Mouse (Mus musculus) heart, adult 9 months (tissue): ENCODE data around the gene H2-DMb1.
A peak's percentile ranks its signal among the peaks of the same experiment; 100 is the strongest.
"Not testable (repeated sequence)": the region's sequence is repeated elsewhere in the genome, so short reads cannot be mapped to it uniquely, and the experiment has no call there.

Experiments used
- DNase-seq, 2 experiments: peaks; one replicate each; pipeline ENCODE4 v3.0.0; 2022; ENCODE audit warnings: low spot score in 2 of 2

Gene H2-DMb1

GRCm38 (mm10) chr17:34143461-34143860 is 9.4 kb upstream of the H2-DMb1 start:
- DNase-seq: no peak

- not testable (repeated sequence) for DNase-seq
These were observed 8.7 kb upstream of the H2-DMb1 start for GRCm38 (mm10) chr17:34144221-34144620.

DNA sequence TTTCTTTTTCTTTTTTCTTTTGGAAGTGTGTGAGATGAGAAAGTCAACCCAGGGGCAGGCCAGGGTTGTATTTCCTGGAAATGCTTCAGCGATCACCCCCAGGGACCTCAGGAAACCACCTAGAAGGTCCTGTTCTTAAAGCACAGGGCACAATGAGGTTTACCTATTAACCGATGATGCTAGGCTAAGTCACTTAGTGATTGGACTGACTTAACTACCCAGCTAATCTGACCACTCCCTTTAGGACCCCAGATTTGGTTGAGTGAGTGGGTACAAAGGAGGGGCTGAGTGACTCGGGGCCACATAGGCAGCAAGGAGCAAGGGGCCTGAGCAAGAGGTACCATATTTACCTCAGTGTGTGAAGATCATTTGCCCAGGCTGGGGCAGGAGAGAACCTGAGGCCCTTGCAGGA is 7.9 kb upstream of the H2-DMb1 start:
- peak in 1 of 2 experiments; percentile 44 for DNase-seq

DNA sequence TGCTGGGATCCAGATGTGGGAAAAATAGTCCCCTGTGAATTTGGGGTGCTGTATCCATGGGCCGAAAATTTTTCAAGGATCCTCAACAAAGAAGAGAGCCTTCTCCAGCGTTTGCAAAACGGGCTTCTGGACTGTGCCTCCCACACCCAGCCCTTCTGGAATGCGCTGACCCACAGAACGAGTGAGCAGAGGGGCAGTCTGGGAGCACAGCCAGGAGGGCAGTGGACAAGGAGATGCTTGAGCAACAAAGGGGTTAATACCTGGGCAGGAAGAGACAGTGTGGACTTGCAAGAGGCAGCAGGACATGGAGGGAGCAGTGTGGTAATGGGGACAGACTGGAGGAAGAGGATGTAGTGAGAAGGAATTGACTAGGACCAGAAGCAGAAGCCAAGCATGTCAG is 2.7 kb downstream of the H2-DMb1 start:
- DNase-seq: no peak

DNA sequence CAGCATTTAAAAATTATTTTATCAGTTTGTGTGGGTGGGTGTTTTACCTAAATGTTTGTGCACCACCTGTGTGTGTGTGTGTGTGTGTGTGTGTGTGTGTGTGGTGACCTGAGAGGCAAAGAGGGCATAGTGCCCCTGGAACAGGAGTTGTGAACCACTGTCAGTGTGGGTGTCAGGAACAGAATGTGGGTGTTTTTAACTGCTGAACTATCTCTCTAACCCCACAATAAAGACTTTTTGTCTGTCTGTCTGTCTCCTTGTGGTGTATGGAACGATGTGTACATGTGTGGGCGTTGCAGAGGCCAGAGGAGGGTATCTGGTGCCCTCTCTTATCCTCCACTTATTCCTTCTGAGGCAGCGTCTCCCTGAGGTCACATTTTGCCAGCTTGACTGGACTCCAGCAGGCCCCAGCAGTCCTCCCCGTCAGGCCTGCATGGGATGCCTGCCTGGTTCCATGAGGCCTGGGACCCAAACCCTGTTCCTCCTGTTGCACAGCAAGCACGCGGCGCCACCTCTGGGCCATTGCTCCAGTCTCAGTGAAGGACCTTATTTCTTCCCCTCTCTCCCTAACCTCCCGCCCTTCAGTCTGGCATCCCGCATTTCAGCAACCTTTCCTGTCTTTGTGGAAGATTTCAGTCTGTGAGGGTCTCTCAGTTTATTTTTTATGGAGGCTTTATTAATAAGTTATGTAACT is 11.5 kb downstream of the H2-DMb1 start:
- DNase-seq: no peak

- DNase-seq: no peak
These were observed 12.3 kb downstream of the H2-DMb1 start for GRCm38 (mm10) chr17:34165033-34165730.

DNA sequence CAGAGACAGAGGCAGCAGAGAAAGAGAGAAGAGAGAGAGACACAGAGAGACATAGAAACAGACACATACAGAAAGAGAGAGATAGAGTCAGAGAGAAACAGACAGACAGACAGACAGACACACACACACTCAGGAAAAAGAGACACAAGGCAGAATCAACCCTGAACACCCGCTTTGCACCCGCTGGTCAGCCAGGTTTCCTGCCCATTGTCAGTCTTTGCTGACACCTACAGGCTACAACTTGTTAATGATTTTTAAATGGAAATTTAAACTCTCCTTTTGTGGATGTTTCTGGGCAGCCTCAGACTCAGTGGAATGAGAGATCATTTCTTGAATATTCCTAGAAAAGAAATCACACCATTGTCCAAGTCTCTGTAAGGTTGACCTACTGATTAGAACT is 16.4 kb downstream of the H2-DMb1 start:
- peak in 1 of 2 experiments; percentile 37 for DNase-seq

GRCm38 (mm10) chr17:34170487-34170876 is 17.6 kb downstream of the H2-DMb1 start:
- no peak for DNase-seq

DNA sequence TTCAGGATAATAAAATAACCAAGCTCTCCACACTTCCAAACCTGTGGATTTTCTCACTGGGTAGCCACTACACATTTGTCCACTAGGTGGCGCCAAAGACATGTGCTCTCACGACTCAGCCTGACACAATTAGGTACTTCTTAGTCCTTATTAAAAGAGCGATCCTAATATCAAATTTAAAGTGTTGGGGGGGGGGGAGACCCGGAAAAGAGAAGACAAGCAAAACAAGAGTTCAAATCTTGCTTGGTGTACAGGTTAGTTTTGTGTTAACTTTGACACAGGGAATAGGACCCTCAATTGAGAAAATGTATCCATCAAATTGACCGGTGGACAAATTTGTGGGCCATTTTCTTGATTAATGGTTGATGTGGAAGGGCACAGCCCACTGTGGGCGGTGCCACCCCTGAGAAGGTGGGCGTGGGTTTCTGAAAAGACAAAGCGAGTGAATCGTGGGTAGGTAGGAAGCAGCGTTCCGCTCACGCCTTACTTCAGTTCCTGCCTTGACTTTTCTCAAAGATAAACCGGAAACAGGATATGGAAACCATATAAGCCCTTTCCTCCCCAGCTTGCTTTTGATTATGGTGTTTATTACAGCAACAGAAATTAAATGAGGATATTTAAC is 18.1 kb downstream of the H2-DMb1 start:
- DNase-seq: peak; percentile 55 to 75

DNA sequence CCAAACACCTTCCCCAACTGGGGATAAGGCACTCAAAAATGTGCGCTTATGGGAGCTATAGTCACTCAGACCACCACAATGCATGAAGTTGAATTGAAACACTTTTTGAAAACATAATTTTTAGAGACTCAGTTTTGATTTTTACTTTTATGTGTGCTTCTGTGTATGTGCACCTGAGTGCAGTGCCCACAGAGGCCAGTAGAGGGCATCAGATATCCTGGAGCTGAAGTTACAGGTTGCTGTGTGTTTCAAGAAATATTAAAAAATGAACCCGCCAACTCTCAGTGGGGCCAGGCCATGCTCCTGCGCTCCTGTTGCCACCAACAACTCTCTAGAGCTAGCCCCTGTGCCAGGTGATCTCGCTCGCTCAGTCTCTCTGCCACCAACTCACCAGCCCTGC is 19.7 kb downstream of the H2-DMb1 start:
- no peak for DNase-seq

DNA sequence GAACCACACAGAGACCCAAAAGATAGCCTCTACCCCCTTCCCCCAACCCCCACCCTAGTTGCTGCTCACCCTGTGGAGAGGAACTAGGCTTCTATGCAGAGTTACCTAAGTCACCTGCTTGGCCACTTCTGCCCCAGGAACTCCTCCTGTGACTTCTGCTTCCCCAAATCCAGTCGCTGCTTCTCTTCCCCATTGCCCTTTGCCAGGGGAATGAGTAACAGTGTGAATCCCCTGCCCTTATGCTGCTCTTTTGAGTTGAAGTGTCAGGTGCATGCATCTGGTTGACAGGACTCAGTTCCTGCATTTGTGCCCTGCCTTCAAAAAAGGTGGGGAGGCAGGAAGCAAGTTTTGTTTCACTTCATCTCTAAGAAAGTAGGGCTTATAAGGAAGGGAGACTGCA is 21.2 kb downstream of the H2-DMb1 start:
- no peak for DNase-seq

- DNase-seq: no peak
These were observed 24.3 kb downstream of the H2-DMb1 start for GRCm38 (mm10) chr17:34177179-34177578.

DNA sequence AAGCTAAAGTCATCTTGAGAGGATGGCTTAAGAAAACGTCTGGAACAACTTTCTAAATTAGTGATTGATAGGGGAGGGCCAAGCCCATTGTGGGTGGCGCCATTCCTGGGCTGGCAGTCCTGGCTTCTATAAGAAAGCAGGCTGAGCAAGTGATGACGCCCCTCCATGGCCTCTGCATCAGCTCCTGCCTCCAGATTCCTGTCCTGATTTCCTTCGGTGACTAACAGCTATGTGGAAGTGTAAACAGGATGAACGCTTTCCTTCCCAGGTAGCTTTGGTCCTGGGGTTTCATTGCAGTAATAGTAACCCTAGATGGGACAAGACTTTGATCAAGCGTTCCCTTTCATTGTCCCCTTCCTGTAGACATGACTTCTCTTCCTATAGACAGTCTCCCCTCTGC is 26.1 kb downstream of the H2-DMb1 start:
- no peak for DNase-seq

DNA sequence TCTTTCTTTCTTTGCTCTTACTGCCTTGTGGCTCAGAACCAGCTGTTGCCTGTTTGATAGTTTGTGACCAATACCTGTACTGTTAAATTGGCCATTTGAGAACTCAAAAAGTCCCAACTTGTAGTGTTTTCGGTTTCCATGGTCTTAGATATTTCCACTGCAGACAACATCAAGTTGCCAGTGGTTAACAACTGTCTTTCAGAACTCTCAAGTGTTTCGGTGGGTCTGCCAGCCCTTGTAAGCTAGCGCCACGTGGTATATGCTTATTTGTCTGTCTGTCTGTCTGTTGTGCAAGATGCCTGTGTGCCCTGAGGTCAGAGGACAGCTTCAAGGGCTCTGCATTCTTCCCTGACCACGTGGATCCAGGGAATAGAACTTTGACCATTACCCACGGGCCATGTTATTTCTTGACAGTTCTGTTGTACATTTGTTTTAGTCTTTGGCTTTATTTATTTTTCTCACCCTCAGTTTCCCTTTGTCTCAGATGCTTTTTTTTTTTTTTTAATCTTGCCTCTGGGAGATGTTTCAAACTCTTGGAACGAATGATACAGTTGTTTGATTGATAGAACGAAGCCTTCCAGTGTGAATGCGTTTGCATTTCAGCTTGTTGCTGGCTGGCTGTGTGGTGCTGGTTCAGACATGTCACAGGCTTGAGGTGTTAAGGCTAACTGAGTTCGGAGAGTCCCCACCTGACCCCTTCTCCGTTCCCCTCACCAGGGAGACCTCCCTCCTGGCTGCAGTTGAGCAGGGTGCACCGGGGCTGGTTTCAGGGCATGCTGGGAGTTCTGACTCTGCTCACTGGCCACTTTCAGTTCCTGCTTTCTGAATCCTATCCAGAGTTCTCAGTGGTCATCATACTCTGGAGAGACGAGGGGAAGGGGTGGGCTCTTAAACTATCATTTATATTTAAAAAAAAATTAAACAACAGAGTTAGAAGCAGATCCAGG is 27.3 kb downstream of the H2-DMb1 start:
- no peak for DNase-seq

GRCm38 (mm10) chr17:34183564-34184219 is 30.8 kb downstream of the H2-DMb1 start:
- no peak for DNase-seq

DNA sequence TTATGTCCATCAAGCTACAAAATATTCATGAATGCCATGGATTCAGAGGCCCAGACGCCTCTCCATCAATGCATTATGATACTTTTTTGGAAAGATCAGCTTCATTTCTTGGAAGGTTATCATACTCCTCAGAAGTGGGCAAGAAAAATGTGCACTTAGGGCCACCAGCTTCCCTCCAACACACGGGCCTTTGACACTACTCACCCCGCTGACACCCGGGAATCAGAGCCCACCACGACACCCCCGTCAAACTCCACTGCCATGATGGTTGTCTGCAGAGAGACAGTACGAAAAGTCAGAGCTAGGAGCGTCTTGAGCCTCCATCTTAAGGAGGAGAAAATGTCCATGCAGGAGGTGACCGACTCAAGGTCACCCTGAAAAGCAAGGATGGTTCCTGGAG is 32.7 kb downstream of the H2-DMb1 start:
- DNase-seq: no peak

- DNase-seq: no peak
These were observed 34.0 kb downstream of the H2-DMb1 start for GRCm38 (mm10) chr17:34186885-34187260.

DNA sequence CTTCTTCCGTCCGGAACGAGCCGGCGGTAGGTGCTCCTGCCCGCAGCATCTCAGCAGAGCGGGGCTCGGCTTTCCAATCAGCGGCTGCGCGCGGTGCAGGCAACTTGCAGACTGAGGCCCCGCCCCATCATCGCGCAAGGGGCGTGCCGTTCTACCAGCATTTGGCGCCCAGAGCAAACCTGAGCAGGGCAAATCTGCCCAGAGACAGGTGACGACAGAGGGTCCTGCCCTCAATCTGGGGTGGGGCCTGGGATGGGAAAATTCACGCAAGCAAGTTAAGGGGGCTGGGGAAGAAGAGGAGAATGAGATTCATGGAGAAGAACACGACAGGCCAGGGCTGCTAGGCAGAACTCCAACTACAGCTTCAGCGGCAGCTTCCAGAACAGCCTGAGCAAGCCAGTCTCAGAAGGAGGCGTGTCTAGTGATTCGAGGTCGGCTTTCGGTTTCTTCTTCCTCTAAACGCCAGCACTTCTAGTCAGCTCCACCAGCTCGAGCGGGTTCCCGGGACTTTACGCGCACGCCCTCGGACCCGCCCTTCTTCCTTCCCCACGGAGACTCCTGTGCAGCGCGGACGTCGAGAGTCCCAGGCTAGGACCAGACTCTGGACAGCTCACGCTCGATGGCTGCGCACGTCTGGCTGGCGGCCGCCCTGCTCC is 34.5 kb downstream of the H2-DMb1 start, which contains the start of the genes Tap1 and Psmb9:
Tap1 (plus strand) TSS at position 293 of the 656 bp plus-strand sequence.
Psmb9 (minus strand) TSS at position 504 of the 656 bp plus-strand sequence.
- DNase-seq: peak; percentile 95 to 98

DNA sequence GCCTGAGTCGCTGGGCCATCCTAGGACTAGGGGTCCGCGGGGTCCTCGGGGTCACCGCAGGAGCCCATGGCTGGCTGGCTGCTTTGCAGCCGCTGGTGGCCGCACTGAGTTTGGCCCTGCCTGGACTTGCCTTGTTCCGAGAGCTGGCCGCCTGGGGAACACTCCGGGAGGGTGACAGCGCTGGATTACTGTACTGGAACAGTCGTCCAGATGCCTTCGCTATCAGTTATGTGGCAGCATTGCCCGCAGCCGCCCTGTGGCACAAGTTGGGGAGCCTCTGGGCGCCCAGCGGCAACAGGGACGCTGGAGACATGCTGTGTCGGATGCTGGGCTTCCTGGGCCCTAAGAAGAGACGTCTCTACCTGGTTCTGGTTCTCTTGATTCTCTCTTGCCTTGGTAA is 35.1 kb downstream of the H2-DMb1 start:
- DNase-seq: peak in 1 of 2 experiments; percentile 41

- DNase-seq: no peak
These were observed 36.1 kb downstream of the H2-DMb1 start for GRCm38 (mm10) chr17:34188986-34189385.

GRCm38 (mm10) chr17:34192852-34193251 is 40.0 kb downstream of the H2-DMb1 start:
- DNase-seq: no peak
